Mouse (Mus musculus) midbrain, embryonic 15.5 days (tissue): ENCODE measurements at regions not wholly inside any gene's neighbourhood (a gene's known extent, or its start where the extent isn't known, plus 50 kb on each side); places are given as distances from the start of the nearest gene placed in this dataset.

Experiments used
- ATAC-seq: fragments of 200-750 bp; cut with Nextera tagmentation; replicated peaks from 2 replicates; pipeline ENCODE4 v1.8.0; 2017; ENCODE audit warnings: moderate TSS enrichment
- H3K27ac ChIP-seq: fragments of 300-500 bp; sonication (generic); 2 replicates; pipeline ENCODE4 v1.5.1; 2015; ENCODE audit warnings: mild to moderate bottlenecking, inconsistent platforms
- H3K27me3 ChIP-seq: fragments of 300-500 bp; sonication (generic); replicated peaks from 2 replicates; pipeline ENCODE4 v1.6.1; 2015; ENCODE audit warnings: inconsistent platforms
- H3K36me3 ChIP-seq: fragments of 300-500 bp; sonication (generic); replicated peaks from 2 replicates; pipeline ENCODE4 v1.6.1; 2015; ENCODE audit warnings: inconsistent platforms
- H3K4me1 ChIP-seq: fragments of 300-500 bp; sonication (generic); 2 replicates; pipeline ENCODE4 v1.6.1; 2015; ENCODE audit warnings: inconsistent platforms
- H3K4me2 ChIP-seq: fragments of 300-500 bp; sonication (generic); 2 replicates; pipeline ENCODE4 v1.6.1; 2015; ENCODE audit warnings: inconsistent platforms, mild to moderate bottlenecking, moderate library complexity
- H3K4me3 ChIP-seq: fragments of 300-500 bp; sonication (generic); 2 replicates; pipeline ENCODE4 v1.5.1; 2015; ENCODE audit warnings: mild to moderate bottlenecking, inconsistent platforms
- H3K9ac ChIP-seq: fragments of 300-500 bp; sonication (generic); 2 replicates; pipeline ENCODE4 v1.6.1; 2015; ENCODE audit warnings: mild to moderate bottlenecking, inconsistent platforms
- H3K9me3 ChIP-seq: fragments of 300-500 bp; sonication (generic); 2 replicates; pipeline ENCODE4 v1.6.1; 2016; ENCODE audit warnings: inconsistent platforms
- WGBS: fragments of 180-500 bp; shearing (Covaris S2); methylation state at CpG from one replicate; pipeline ENCODE4 v1.1.7; 2015; ENCODE audit warnings: mixed read lengths; 5-methylcytosine and 5-hydroxymethylcytosine counted together

DNA sequence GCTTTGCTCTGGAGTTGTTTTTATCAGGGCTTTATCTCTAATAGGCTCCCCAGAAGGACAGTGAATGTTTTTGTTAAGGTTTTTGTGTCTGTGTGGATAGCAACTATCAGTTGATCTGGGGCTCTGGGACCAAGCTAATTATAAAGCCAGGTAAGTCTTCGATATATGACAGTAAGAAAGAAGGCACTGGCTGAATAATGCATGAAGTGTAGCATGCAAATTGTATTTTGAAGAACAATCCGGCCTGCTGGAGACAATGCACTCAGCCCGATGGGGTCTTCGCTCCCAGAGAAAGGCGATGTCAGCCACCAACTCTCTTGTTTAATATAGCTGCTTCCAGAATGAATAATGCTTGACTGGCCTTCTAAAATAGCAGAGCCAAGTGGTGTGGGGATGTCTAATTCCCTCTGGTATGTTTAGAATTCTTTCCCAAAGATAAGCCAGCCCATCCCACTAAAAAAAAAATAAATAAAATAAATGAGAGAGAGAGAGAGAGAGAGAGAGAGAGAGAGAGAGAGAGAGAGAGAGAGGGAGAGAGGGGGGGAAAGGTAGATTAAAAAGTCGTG, 68.6 kb downstream of the Dad1 start:
- Histone ChIP-seq H3K4me2 (no peak overlapping the region), H3K9me3 (no peaks in the 10 kb centered on the region), H3K27me3 (no peaks in the 10 kb centered on the region), H3K9ac (no peak overlapping the region), H3K4me3 (no peak overlapping the region), H3K27ac (peak overlapping the region; percentile 57), H3K36me3 (no peaks in the 10 kb centered on the region), H3K4me1 (peaks cover 40% of the 10 kb centered on the region)
- peak; percentile 67 for ATAC-seq
- WGBS, result 9% methylated on average over 6 of the region's 6 CpGs

DNA sequence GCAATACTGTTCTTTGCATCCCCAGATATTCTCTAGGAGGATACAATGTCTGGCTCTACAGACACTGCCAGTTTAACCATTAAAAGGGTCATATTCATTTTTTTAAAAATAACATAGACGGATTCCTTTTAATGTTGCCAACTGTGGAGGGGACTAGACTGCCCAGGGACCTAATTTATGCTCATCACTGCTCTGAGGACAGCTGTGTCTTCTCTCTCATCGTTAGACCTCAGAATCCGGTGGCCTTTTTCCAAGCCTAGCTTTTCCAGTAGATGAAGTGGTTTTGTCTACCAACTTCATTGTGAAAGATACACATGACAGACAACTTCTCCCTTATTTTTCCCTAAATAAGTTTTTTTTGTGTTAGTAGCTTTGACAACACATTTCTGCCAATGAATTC, 70.0 kb downstream of the Dad1 start:
- peak overlapping the region; percentile 55; the same call in 1 of the 2 replicates for H3K27ac ChIP-seq
- H3K4me1 ChIP-seq, result peaks cover 50% of the 10 kb centered on the region
- no peaks in the 10 kb centered on the region for H3K27me3 ChIP-seq
- H3K4me3 ChIP-seq, result no peak overlapping the region
- WGBS, result 54% methylated on average over 3 of the region's 3 CpGs
- no peaks in the 10 kb centered on the region for H3K9me3 ChIP-seq
- no peak overlapping the region for H3K9ac ChIP-seq
- H3K4me2 ChIP-seq, result no peak overlapping the region
- no peaks in the 10 kb centered on the region for H3K36me3 ChIP-seq
- ATAC-seq, result no peak

DNA sequence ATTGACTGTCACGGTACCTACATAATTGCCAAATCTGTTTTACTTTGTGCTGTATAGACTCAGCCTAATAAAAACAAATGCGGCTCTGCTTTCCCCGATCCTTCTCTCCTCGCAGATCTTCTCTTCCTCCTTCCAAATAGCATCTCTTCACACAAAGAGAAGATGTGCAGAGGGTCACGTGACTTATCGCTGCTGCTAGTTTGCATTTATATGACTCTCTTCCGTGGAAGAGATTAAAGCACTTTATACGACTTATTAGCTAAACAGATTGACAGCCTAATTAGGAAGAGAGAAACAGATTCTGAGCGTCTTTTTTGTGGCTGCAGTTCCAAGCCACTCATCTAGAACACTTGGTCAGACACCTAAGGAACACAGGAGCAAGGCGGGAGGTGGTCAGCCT, 71.1 kb downstream of the Dad1 start:
- ATAC-seq, result no peak

DNA sequence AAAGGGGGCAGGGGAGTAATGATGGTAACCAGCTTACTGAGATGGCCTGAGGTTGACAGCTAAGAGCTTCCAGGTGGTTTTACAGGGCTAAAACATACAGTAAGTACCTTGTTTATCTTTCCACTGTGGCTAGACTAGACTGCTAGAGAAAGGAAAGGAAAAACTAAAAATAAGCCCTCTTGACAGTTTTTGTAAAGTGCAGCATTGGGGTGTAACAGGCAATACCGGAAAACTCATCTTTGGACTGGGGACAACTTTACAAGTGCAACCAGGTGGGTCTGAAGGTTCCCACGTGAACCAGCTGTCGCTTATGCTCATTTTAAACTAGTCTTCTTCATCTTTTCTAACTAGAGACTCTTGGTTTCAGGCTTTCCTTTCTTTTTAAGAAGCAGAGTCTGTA, 72.6 kb downstream of the Dad1 start:
- H3K36me3 ChIP-seq, result no peaks in the 10 kb centered on the region
- peak overlapping the region; percentile 51 for H3K27ac ChIP-seq
- H3K4me1 ChIP-seq, result peaks cover 48% of the 10 kb centered on the region
- WGBS, result 90% methylated on average over 3 of the region's 3 CpGs
- no peak for ATAC-seq
- no peak overlapping the region for H3K9ac ChIP-seq
- H3K4me2 ChIP-seq, result no peak overlapping the region
- no peak overlapping the region for H3K4me3 ChIP-seq
- H3K27me3 ChIP-seq, result no peaks in the 10 kb centered on the region
- no peaks in the 10 kb centered on the region for H3K9me3 ChIP-seq

More for the DNA sequence above, 71.1 kb downstream of the Dad1 start:
- no peaks in the 10 kb centered on the region for H3K9me3 ChIP-seq
- peaks cover 50% of the 10 kb centered on the region for H3K4me1 ChIP-seq
- no peak overlapping the region for H3K9ac ChIP-seq
- no peaks in the 10 kb centered on the region for H3K36me3 ChIP-seq
- H3K4me3 ChIP-seq, result no peak overlapping the region
- no peaks in the 10 kb centered on the region for H3K27me3 ChIP-seq
- 46% methylated on average over 10 of the region's 10 CpGs for WGBS
- H3K4me2 ChIP-seq, result no peak overlapping the region
- peak overlapping the region; percentile 55; the same call in 1 of the 2 replicates for H3K27ac ChIP-seq

- Histone ChIP-seq H3K27me3 (no peaks in the 10 kb centered on the region), H3K9me3 (no peaks in the 10 kb centered on the region), H3K4me1 (peaks cover 45% of the 10 kb centered on the region), H3K36me3 (no peaks in the 10 kb centered on the region), H3K4me2 (no peak overlapping the region), H3K4me3 (no peak overlapping the region), H3K9ac (no peak overlapping the region), H3K27ac (peak overlapping the region; percentile 51)
- 84% methylated on average over 3 of the region's 3 CpGs for WGBS
- ATAC-seq, result no peak
These were observed 73.2 kb downstream of the Dad1 start for GRCm38 (mm10) chr14:54180754-54181153.

GRCm38 (mm10) chr14:54180271-54180670, 73.6 kb downstream of the Dad1 start:
- ATAC-seq, result 0 out of 2 replicates have a peak, but pooled peaks have one; percentile 13
- H3K4me3 ChIP-seq, result no peak overlapping the region
- H3K36me3 ChIP-seq, result no peaks in the 10 kb centered on the region
- H3K27ac ChIP-seq, result peak overlapping the region; percentile 51
- no peaks in the 10 kb centered on the region for H3K9me3 ChIP-seq
- no peaks in the 10 kb centered on the region for H3K27me3 ChIP-seq
- 37% methylated on average over 3 of the region's 3 CpGs for WGBS
- peaks cover 41% of the 10 kb centered on the region for H3K4me1 ChIP-seq
- H3K4me2 ChIP-seq, result no peak overlapping the region
- no peak overlapping the region for H3K9ac ChIP-seq

- no peak for ATAC-seq
- no peaks in the 10 kb centered on the region for H3K9me3 ChIP-seq
- WGBS, result 94% methylated on average over 3 of the region's 3 CpGs
- no peaks in the 10 kb centered on the region for H3K36me3 ChIP-seq
- H3K4me3 ChIP-seq, result no peak overlapping the region
- peaks cover 40% of the 10 kb centered on the region for H3K4me1 ChIP-seq
- no peak overlapping the region for H3K27ac ChIP-seq
- H3K4me2 ChIP-seq, result no peak overlapping the region
- no peak overlapping the region for H3K9ac ChIP-seq
- no peaks in the 10 kb centered on the region for H3K27me3 ChIP-seq
These were observed 75.0 kb downstream of the Dad1 start for GRCm38 (mm10) chr14:54178856-54179255.

DNA sequence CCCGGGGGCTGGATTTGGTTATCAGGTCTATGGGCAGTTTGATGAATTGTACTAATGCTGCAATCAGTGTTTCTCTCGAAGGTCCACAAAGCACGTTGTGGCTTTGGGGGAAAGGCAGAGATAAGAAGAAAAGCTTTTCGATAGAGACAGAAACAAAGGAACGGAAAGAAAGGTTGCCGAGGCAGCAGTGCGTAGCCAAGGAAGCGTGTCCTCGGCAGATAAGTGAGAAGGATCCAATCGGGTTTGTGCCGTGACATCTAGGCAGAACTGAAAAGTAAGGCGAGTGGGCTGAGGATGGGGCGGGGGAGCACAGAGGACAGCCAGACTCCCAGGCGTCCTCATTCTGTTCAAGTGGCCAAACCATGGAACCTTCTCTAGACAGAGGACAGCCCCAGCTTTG, 77.4 kb downstream of the Dad1 start:
- Histone ChIP-seq H3K4me3 (no peak overlapping the region), H3K9ac (no peak overlapping the region), H3K27ac (no peak overlapping the region; the same call in 1 of the 2 replicates), H3K36me3 (no peaks in the 10 kb centered on the region), H3K9me3 (no peaks in the 10 kb centered on the region), H3K4me2 (no peak overlapping the region), H3K27me3 (no peaks in the 10 kb centered on the region), H3K4me1 (peaks cover 33% of the 10 kb centered on the region)
- peak; percentile 31; the same call in 1 of the 2 replicates for ATAC-seq
- 12% methylated on average over 14 of the region's 14 CpGs for WGBS

DNA sequence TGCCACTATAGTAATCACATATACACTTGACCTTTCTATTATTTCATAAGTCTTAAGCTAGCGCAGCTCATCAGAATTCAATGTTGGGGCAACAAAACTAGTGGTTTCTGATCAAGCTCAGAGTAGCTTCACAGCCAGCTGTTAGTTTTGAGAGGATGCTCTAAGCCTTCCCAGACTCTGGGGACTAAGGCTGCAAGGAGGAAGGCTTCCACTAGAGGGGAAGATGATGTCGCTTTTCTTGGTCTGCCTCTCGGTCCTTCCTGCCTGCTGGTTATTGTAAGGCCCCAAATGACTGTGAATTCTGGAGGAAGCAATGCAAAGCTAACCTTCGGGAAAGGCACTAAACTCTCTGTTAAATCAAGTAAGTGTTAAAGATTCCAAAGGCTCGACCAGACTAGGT, 78.4 kb downstream of the Dad1 start:
- no peak for ATAC-seq
- Histone ChIP-seq H3K9ac (no peak overlapping the region), H3K36me3 (no peaks in the 10 kb centered on the region), H3K27me3 (no peaks in the 10 kb centered on the region), H3K4me2 (no peak overlapping the region), H3K9me3 (no peaks in the 10 kb centered on the region), H3K4me1 (peaks cover 27% of the 10 kb centered on the region), H3K27ac (no peak overlapping the region), H3K4me3 (no peak overlapping the region)
- WGBS, result 77% methylated on average over 5 of the region's 5 CpGs

GRCm38 (mm10) chr14:54173316-54173715, 80.6 kb downstream of the Dad1 start:
- no peak for ATAC-seq
- H3K27ac ChIP-seq, result no peak overlapping the region
- H3K4me1 ChIP-seq, result peaks cover 16% of the 10 kb centered on the region
- no peak overlapping the region for H3K4me3 ChIP-seq
- no peak overlapping the region for H3K9ac ChIP-seq
- no peak overlapping the region for H3K4me2 ChIP-seq
- WGBS, result 88% methylated on average over 5 of the region's 5 CpGs
- H3K9me3 ChIP-seq, result no peaks in the 10 kb centered on the region
- H3K36me3 ChIP-seq, result no peaks in the 10 kb centered on the region
- H3K27me3 ChIP-seq, result no peaks in the 10 kb centered on the region

GRCm38 (mm10) chr14:54169254-54169653, 84.7 kb downstream of the Dad1 start:
- no peak for ATAC-seq
- Histone ChIP-seq H3K36me3 (no peaks in the 10 kb centered on the region), H3K27me3 (no peaks in the 10 kb centered on the region), H3K4me3 (no peak overlapping the region), H3K9me3 (no peaks in the 10 kb centered on the region), H3K27ac (no peak overlapping the region), H3K9ac (no peak overlapping the region), H3K4me1 (0 out of 2 replicates have a peak, but pooled peaks cover 7% of the 10 kb centered on the region), H3K4me2 (no peak overlapping the region)
- 94% methylated on average over 7 of the region's 7 CpGs for WGBS

- Histone ChIP-seq H3K4me2 (no peak overlapping the region), H3K27ac (no peak overlapping the region), H3K9me3 (no peaks in the 10 kb centered on the region), H3K9ac (no peak overlapping the region), H3K36me3 (no peaks in the 10 kb centered on the region), H3K4me1 (no peaks in the 10 kb centered on the region), H3K27me3 (no peaks in the 10 kb centered on the region), H3K4me3 (no peak overlapping the region)
- 71% methylated on average over 4 of the region's 4 CpGs for WGBS
- no peak for ATAC-seq
These were observed 85.4 kb downstream of the Dad1 start for GRCm38 (mm10) chr14:54168414-54168931.

DNA sequence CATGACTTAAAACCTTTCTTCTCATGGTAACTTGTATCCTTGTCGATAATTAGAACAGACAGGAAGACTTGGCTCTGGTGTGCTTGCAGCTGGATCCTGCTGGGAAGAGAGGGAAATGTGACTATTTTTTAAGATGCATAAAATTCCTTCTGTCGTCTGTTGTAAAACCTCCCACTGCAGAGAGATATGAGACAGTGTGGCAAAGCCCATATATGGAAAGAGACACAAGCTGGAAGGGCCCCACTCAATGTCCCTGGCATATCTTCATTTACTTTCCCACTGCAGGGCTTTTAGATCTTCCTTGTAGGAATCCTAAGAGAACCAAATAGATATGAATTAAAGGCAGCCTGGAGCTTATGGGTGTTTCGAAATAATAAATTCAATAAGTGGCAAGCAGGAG, 87.8 kb downstream of the Dad1 start:
- H3K27me3 ChIP-seq, result no peaks in the 10 kb centered on the region
- ATAC-seq, result no peak
- WGBS, result 60% methylated on average over 3 of the region's 3 CpGs

More for the DNA sequence above, 87.8 kb downstream of the Dad1 start:
- Histone ChIP-seq H3K4me2 (no peak overlapping the region), H3K9ac (no peak overlapping the region), H3K4me3 (no peak overlapping the region), H3K36me3 (no peaks in the 10 kb centered on the region), H3K9me3 (no peaks in the 10 kb centered on the region), H3K27ac (no peak overlapping the region), H3K4me1 (0 out of 2 replicates have a peak, but pooled peaks cover 3% of the 10 kb centered on the region)
